Mouse (Mus musculus) lung, postnatal 0 days (tissue): ENCODE measurements at regions not wholly inside any gene's neighbourhood (a gene's known extent, or its start where the extent isn't known, plus 50 kb on each side); places are given as distances from the start of the nearest gene placed in this dataset.

Experiments
- CTCF ChIP-seq: IDR thresholded peaks from 2 replicates; pipeline ENCODE4 v1.5.1; 2016; ENCODE audit warnings: antibody characterized with exemption, mild to moderate bottlenecking
- EP300 ChIP-seq: IDR thresholded peaks from 2 replicates; pipeline ENCODE4 v1.6.1; 2016; ENCODE audit warnings: antibody characterized with exemption, mild to moderate bottlenecking, control low read depth

- no peak for TF ChIP-seq CTCF
- TF ChIP-seq EP300: no peak
Observed at GRCm38 (mm10) chr4:5450417-5450816, 657.3 kb upstream of the Impad1 start.
